Mouse (Mus musculus) ES-E14 (cell line): ENCODE data around the gene Fanca.

Experiments used
- HCFC1 ChIP-seq: IDR thresholded peaks from 2 replicates; pipeline ENCODE4 v1.6.1; 2012; ENCODE audit warnings: low read length, inconsistent platforms, borderline replicate concordance; ENCODE audit not compliant: insufficient read depth
- MAFK ChIP-seq: IDR thresholded peaks from 2 replicates; pipeline ENCODE4 v1.6.1; 2014; ENCODE audit warnings: mild to moderate bottlenecking, low read depth, low read length, inconsistent platforms; ENCODE audit not compliant: insufficient read depth
- ZNF384 ChIP-seq: IDR thresholded peaks from 2 replicates; pipeline ENCODE4 v1.6.1; 2012; ENCODE audit warnings: low read depth, low read length, inconsistent platforms

DNA sequence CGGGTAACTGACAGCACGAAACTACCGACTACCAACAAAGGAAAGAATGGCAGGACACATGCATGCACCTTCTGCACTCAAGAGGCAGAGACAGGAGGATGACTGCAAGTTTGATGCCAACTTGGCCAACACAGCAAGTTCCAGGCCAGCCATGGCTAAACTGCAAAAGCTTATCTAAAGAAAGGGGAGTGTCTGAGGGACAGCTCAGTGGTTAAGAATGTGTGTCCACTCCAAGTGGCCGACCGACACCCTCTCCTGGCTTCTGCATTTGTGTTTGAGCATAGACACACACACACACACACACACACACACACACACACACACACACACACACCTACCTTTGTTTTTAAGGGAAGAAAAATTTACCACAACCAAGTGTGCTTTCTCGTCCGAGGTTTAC, 39.9 kb downstream of the Fanca start:
- TF ChIP-seq MAFK, result no peak
- TF ChIP-seq HCFC1, result no peak
- no peak for TF ChIP-seq ZNF384
